Mouse (Mus musculus) thymus, postnatal 4 days (tissue): ENCODE measurements at regions not wholly inside any gene's neighbourhood (a gene's known extent, or its start where the extent isn't known, plus 50 kb on each side); places are given as distances from the start of the nearest gene placed in this dataset.

Source experiments
- DNase-seq: peaks from one replicate; pipeline ENCODE4 v3.0.0; 2021

DNA sequence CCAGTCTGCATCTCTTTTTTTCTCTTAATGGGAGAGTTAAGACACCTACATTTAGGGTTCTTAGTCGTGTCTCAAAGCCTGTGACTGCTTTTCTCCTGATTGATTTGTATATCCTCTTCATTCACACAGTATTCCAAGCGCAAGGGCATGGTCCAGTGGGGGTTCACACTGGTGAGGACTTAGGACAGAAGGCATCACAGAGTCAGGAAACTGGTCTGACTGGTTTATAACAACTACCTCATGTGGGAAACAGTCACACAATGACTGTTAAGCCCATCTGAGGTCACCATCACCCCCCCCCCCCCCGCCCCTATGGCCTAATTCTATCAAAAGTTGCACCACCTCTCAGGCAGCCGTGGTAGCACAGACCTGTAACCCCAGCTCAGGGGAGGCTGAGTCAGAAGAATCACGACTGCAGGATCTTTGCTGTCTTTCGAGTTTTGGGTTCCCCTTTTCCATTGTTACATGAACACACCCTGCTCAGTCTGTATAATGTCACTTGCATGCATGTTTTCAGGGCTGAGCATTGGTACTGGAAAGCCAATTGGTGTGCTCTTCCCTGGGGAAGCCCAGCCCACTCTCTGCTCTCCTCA lies 155.2 kb downstream of the Zfp706 start:
- DNase-seq: no peak

- DNase-seq: no peak
Observed at GRCm38 (mm10) chr15:36848238-36848637, 159.3 kb downstream of the Zfp706 start.

DNA sequence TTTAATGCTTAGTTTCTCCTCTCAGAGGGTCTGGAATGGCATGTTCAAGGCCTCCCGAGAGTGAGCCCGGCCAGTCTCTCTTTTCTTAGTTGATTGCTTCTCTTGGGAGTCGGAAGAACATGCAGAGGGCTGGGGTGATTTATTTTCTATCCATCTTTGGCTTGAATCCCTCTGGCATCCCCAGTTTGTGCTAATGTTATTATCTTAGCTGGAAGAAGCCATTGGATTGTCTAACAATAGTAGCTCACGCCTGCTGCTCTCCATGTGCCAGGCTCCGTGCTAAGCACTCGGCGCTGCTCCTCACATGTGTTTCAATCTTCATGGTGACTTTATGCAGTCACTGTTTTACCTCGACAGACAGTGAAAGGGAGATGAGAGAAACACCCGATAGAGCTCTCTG lies 160.8 kb downstream of the Zfp706 start:
- DNase-seq: no peak
